Mouse (Mus musculus): Measurements from ENCODE around the gene Pm20d1.

DNA sequence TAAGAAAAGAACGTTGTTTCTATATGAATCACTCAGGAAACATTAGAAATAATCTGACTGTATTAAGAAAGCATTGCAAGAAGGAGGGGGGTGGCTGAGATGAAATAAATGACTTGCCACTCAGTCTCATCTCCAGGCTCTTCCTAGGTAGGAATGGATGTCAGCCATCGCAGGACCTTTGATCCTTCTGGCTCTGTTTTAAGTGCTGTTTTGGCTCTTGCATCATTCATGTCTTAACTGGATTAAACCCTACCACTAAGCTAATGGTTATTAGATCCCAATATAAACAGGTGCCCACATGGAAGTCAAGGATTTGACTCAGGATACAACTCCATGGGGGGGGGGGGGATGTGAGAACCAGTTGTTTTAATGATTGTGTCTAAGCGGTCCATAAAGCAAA, 2.0 kb upstream of the Pm20d1 start:
- TF ChIP-seq CTCF (IDR thresholded peaks at IDR 0.05; ENCODE audit: low read depth, low read length) (no peak), TAL1 (conservative IDR thresholded peaks at IDR 0.05; ENCODE audit: low read depth, low read length) (no peak), GATA2 (IDR thresholded peaks at IDR 0.05; ENCODE audit: borderline replicate concordance, low read depth, low read length) (no peak), GATA1 (IDR thresholded peaks at IDR 0.05; ENCODE audit: borderline replicate concordance, low read length) (no peak)
